Mouse (Mus musculus) cerebellum, adult 2 months (tissue): ENCODE results near the gene Kctd2.

ENCODE experiments used
- CTCF ChIP-seq: fragments of 200-500 bp; IDR thresholded peaks from 2 replicates; pipeline ENCODE4 v1.5.1; 2011; ENCODE audit warnings: low read depth, mild to moderate bottlenecking, control low read depth, low read length, moderate library complexity, borderline replicate concordance; ENCODE audit not compliant: insufficient read depth
- POLR2A ChIP-seq: fragments of 200-500 bp; IDR thresholded peaks from 2 replicates; pipeline ENCODE4 v1.6.1; 2011; ENCODE audit warnings: low read length, control low read depth, borderline replicate concordance; ENCODE audit not compliant: insufficient read depth

- TF ChIP-seq CTCF (no peak), POLR2A (no peak)
These were observed 21.8 kb upstream of the Kctd2 start for GRCm38 (mm10) chr11:115398085-115398484.
